Mouse (Mus musculus): ENCODE measurements around the gene Xpnpep1.

Xpnpep1 gene

DNA sequence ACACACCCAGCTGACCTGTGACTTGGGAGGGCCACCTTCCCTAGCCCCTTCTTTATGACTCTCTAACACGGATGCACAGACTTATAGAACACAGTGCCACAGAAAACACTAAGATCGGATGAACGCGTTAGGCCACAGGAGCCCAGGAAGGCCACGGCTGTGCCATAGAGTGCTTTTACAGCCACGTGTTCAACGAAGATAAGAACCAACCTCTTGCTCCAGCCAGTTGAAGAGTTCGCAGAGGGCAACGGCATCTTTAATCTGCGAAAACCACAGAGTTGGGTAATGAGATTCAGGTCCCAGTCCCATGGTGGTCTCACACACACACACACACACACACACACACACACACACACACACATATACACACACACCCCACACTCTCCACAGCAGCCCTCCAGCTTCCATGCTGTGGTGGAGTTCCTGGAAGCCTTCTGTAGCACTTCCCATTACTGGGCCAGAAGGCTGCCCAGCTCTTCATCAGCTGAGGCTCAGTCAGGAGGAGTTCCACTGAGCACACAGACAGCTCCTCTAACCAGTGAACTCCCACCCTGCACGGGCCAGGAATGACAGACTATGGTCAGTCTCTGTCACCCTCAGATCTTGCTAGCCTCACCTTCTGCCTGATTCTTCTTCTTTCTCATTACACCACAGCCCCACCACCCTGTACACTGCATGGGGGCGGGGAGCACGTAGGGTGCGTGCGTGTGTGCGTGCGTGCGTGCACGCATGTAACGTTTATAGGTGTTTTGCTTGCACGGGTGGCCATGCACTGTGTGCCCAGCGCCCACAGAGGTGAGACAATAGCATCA, 36.3 kb downstream of the Xpnpep1 start:
- intact Hi-C loops (cut with DNase I), result no loop called here

DNA sequence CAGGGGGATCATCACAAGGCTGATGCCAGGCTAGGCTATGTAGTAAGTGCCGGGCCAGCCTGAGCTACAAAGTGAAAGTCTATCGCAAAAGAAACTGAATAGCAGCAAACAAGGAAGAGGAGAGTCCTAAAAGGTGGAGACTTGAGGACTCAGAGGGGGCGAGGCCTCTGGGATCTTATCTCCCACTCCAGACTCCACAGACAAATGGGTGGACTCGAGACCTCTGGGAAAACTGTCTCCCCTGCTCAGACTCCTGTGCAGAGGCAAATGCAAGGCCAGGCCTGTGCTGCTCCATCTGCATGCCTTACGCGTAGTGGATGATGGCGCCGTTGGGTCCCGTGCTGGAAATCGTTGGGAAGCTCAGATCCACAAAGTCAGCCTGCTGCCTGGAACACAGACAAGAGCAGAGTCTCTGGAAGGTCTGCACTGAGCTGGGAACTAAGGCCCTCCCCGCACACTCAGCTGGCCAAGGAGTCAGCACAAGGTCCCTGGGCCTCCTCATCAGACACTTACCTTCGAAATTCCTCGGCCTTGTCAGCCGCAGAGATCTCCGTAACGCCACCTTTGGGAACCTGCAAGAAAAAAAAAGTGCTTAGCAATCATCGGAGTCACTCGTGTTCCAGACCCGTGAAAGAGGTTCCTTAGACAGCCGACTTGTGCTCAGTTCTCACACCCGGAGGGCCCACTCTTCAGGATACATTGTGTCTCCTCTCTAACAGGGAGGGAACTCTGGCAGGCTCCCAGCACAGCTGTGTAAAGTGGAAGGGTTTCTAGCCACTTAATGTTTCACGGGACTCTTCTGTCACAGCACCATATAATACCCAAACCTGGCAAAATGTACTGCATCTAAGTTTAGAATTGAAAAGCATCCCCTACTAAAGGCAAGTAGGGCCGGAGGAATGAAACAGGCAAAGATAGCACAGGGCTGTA, 37.6 kb downstream of the Xpnpep1 start:
- intact Hi-C loops (cut with DNase I), result no loop called here

DNA sequence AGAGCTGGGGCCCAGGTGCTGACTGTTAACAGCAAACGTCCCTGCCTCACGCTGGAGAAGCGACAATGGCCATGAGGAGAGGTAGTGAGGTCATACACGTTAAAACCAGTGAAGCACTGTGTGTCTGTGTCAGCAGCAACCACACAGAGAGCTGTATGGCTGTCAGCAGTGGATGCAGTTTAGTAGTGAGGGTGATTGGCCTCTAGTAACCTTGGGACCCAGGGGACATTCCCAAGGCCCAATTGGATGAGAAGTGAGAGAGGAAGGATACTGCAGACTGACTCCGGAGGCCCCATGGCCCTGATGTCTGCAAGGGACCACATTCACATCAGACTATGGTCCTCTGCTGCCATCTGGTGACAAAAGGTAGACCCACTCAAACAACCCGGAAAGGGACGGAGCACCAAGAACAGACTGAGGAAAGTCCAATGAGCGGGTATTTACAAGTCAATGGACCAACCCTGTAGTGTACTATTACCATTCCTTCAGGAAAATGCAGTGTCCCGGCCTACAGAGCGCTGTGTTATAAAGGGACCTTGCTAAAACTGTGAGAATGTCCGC, 47.1 kb downstream of the Xpnpep1 start:
- intact Hi-C loops (cut with DNase I), result no loop called here

DNA sequence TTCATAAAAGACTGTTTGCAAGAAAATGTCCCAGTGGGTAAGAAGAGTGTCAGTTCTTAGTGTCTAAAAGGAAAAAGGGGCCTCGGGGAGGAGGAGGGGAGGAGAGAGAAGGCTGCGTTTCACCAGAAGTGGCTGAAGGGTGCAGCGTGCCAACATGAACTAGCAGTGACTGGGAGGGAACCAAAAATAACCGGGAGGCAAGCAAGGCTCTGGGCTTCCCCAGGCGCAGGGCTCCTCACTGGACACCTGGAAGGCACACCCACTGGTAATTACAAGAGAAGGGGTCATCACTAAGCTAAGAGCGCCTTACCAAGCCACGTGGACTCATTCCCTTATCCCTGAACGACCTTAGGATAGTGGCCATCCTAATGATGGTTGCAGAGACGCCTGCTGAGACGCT, 48.1 kb downstream of the Xpnpep1 start:
- intact Hi-C loops (cut with DNase I), result no loop called here

DNA sequence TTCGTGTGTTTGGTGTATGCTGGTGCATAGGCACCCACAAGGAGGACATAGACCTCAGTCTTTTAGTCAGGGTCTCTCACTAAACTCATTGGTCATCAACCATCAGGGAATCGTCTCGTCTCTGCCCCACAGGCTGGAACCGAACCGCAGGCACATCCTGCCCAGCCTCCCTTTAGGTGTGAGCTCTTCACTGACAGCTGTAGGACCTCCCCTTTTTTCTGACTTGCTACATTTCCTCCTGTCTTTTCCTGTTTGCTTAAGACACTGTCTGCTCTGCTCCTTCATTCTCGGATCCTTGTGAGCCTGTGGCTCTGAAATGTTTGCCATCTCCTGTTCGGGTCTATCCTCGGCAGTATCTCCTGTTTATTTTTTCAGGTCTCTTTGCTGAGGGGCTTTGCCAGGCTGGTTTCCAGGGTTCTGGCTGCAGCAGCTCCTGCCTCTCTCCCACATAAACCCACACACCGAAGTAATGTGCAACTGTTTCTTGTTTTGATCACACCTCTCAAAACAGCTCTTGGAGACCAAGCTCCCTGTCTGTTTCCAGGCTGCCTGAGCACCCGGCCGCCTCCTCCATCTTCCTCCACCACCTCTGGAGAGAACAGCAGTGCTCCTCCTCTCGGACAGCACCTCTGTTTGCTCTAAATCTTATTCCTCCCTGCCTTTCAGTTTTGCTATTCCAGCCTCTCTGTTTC, 60.8 kb downstream of the Xpnpep1 start:
- intact Hi-C loops (cut with DNase I), result no loop called here

DNA sequence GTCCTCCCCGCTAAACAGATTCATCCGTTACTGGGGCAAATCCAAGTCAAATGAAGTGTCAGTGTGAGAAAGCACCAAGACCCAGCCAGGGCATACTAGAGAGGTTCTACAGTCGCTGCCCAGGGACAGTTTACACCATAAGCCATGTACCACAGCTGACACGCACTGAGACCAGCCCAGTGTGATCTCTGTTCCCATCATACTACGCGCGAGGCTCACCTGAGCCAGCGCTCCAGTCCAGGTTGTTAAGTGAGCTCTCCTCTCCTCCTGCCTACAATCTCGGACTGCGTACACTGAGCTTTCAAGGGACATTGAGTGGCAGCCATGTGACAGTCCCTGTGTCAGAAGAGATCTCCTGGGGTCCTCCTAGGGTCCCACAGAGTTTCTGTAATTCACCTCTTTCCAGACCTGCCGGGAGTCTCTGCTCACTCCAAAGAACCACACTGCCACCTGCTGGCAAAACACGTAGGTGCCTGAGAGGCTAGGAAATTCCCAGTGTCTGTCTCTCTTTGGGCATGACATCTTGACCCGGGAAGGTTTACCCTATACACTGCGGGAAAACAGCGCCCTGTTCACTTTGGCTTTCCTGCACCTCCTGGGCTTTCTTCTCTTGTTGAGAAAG, 64.3 kb downstream of the Xpnpep1 start:
- intact Hi-C loops (cut with DNase I), result no loop called here

DNA sequence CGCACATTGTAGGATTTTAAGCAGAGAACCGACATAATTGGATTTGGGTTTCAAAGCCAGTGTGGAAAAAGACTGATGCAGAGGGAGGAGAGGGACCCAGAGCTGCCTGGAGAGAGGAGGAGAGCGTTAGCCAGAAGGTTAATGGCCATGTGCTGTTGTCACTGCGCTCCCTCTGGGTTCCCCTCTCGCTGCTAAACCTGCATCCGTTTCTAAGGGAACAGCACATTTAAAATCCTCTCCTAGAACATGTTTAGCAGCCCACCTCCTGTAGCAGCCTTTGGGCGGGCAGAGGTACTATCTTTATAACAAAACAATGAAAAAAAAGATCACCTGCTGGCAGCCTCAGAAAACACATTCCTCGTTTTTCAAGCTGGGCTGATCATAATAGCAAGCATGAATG, 73.7 kb downstream of the Xpnpep1 start:
- intact Hi-C loops (cut with DNase I), result no loop called here

DNA sequence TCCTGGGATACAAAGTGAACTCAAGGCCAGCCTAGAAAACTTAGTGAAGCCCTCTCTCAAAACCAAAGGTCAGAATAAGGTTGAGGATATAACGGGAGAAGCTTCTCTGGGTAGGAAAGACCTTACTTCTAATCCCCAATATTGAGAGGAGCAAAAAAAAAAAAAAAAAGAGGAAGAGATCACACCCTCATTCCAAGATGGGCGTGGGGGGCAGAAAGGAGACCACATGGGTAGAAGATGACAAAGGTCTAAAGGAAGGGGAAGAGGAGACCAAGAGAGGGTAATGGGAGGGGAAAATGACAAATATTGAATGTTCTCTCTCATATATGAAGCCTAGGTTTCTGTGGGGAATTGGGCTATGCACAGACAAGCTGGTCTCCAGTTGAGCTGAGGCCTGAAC, 77.3 kb downstream of the Xpnpep1 start:
- intact Hi-C loops (cut with DNase I), result no loop called here

DNA sequence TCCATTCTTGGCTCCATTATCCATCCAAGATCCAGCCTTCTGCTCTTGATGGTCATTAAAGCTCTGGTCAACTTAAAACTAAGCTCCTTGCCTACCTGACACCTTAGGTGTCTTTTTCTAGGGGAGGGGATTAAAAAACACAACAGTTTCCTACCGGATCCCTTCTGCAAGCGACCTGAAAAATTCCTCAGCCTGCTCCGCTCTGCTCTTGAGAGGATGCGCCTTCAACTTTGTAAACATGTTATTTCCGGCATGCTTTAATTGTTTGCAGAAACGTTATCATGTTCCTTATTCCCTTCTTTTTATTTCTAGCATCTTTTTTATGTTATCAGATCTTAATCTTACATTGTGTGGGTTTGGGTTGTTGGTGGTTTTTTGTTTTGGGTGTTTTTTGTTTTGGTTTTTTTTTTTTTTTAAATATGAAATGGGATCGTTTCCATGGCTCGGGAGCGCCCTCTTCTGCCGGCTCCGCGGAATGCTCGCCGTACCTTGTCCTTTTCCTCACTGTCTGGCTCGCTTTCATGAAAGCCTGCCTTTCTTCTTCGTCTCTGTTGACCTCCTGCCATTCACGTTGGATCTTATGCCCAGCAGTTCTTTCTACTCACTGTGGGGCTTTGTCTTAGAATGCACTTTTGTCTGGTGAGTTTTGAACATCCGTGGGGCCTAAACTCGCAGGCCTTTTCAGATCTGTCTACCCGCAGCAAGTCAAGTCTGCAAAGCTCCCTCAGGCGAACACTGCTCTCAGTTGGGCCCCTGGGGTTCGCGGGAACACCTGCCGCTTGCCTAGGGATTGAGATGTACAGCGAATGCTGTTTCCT, 117.1 kb downstream of the Xpnpep1 start:
- intact Hi-C loops (cut with DNase I), result loop anchor here (5.0 kb wide), 1 partner anchor 731 kb away; no protein-coding TSS in a partner anchor

DNA sequence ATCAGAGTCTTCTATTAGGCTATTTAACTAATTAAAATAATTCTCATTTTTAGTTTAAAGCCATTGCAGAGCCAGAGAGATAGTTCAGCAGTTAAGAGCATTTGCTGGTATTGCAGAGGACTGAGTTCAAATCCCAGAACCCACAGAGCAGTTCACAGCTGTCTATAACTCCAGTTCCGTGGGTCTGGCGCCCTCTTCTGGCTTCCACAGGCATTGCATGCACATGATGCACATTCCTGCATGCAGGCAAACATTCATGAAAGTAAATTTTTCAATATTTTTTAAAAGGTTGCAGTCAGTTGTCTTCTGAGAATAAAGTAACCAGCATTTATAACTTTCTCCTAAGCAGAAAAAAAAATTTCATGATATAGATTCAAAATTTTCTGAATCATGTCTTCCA, 135.8 kb downstream of the Xpnpep1 start:
- intact Hi-C loops (cut with DNase I), result no loop called here

DNA sequence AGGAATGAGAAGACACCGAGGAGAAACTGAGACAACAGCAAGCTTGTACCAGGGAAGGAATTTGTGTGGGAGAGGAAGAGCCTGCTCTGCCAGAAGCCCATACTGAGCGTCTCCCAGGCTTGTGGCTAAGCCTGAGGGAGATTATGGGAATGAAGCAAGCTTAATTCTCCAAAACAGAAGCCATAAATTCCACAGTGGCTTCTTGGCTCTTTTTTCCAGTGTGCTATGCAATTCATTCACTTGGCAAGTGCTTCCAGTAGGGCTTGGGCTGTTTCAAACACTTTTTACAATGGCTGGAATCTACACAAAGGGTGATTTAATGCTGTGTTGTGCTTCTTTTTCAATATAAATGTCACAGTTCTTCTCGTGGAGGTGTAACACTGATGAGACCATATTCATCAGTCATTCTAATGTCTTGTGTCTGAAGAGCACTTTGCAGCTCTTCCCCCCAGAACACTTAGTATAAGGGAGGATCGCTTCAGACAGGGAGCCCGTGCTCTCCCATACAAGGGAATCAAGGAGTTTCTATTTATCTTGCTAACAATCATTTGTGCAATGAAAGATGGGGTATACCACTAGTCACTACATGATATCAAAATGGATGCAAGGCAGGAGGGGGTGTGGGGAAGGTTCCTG, 148.1 kb downstream of the Xpnpep1 start:
- intact Hi-C loops (cut with DNase I), result no loop called here

Small RNA genes lying within 50 kb of the gene (microRNA-seq; reads per million reads assigned to microRNA genes)
- gene Mir6407, result 0 reads per million in 2 experiments
